Mouse (Mus musculus): ENCODE data around the gene Atf6b.

GRCm38 (mm10) chr17:34692906-34693305, 46.0 kb downstream of the Atf6b start:
- no peak for TF ChIP-seq CTCF (IDR thresholded peaks at IDR 0.05; ENCODE audit: insufficient read depth, low read depth, low read length)
- no peak for TF ChIP-seq POLR2A (IDR thresholded peaks at IDR 0.05; ENCODE audit: insufficient read depth, low read depth, low read length)

Data from olfactory bulb, adult 2 months (tissue).